Mouse (Mus musculus) urinary bladder, postnatal 4 days (tissue): ENCODE results near the gene Zdhhc7.

Source experiments
- DNase-seq, 2 experiments: peaks; one replicate each; pipeline ENCODE4 v3.0.0; 2021 to 2022; ENCODE audit warnings: low spot score in 2 of 2

Gene Zdhhc7

GRCm38 (mm10) chr8:120036578-120036977 lies 64.7 kb downstream of the Zdhhc7 start:
- no peak for DNase-seq

DNA sequence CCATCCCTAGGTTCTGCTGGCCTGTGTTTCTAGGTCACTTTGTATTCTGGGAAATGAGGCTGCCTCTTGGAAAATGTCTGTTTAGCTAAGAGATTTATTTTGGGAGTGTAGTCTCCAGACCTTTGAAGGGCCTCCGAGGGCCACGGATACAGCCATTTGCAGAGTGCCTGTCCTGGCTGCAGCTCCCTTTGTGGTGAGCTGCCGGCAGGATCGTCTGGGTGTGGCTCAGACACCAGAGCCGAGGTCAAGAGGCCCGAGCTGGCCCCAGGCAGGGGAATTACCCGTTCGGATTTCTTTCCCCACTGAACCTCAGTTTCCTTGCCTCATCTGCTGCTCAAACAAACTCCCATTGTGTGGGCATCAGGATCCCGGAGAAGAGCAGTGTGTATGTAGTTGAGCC lies 65.2 kb downstream of the Zdhhc7 start:
- DNase-seq = no peak

GRCm38 (mm10) chr8:120034471-120034870 lies 66.8 kb downstream of the Zdhhc7 start:
- DNase-seq = no peak

DNA sequence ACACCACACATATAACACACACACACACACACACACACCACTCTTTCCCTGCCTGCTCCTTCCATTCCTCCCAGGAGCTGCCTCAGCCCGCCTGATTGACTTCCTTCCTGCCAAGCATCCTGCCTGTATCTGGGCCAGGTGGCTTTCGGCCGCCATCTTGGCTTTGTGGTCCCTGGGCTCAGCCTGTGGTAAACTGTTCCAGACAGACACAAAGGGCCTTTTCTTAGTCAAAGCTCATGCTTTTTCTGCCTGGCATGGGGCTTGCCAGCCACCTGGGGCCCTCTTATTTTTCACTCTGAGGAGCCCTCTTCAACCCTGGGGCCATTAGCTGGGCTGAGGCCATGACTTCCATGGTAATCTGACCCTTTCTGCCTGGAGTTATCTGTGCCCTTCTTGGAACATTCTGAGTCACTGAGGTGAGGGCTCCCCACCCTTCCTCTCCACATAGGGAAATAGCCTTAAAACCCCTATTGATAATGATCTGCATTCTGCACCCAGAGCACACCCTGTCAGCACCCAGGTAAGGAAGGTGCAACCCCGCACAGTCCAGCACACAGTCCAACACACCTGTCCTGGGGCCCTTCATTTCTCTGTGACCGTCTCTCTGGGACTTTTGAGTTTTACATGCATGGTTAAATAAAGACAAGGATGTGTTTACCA lies 68.6 kb downstream of the Zdhhc7 start:
- DNase-seq = no peak
